Mouse (Mus musculus) heart, postnatal 4 days (tissue): ENCODE measurements around the gene Plk2. TPM values are rescaled to one million over a fixed set of nuclear protein-coding genes. Genes with fewer than 3 reads are reported as not detected.

ENCODE experiments used
- DNase-seq: peaks from one replicate; pipeline ENCODE4 v3.0.0; 2021
- total RNA-seq, 2 experiments: library from RNA; stranded (reverse); gene quantifications; 2 replicates each; pipeline ENCODE4 v1.2.3; 2021

Plk2 gene
- total RNA-seq, 2 experiments from 2014 or later, result 101 to 112 TPM

GRCm38 (mm10) chr13:110412572-110413209, 17.8 kb downstream of the Plk2 start:
- DNase-seq, result peak; percentile 76

GRCm38 (mm10) chr13:110418656-110419055, 23.8 kb downstream of the Plk2 start:
- no peak for DNase-seq

- no peak for DNase-seq
These were observed 24.8 kb downstream of the Plk2 start for GRCm38 (mm10) chr13:110419640-110420039.

DNA sequence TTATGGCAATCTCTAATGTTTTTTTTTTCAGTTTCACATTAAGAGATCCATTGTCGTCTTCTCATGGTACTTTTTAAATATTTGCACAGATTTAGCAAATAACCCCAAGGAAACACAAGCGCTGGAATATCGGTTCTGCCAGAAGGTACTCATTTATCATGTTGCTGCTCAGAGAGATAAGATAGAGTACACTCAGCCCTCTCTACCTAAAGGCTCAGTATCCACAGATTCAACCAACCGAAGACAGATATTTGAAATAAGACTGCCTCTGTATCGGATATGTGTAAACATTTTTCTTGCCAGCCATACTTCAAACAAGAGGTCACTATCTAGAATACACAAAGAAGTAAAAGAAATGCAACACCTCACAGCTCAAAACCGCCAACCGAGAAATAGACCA, 27.6 kb downstream of the Plk2 start:
- no peak for DNase-seq

DNA sequence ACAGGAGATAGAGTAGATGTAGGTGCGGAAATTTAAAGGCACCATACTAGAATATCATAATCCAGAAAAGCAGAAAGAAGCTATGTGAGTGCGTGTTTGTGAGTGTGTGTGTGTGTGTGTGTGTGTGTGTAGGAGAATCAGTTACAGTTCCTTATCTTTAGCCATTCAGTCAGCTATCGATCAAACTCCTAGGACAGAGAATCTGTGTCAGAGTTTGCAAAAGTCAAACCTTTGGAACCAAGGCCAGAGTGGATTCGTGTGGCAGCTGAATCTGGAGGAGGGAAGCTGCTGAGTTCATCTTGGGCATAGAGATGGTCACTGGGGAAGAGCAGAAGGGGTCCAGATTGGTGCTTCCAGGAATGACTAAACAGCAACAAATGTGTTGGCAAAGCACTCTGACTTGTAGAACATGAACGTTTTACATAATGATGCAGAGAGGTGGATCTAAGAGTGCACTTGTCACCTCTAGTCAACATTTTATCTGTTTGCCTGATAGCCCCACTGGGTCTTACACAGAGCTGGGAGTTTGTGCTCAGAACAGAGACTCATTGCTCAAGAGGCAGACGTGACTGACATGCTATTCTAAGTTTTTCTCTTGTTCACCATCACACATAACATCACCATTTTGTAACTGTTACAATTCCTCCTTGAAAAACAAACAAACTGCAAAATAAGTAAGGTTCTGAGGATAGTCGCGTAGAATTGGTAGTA, 30.8 kb downstream of the Plk2 start:
- DNase-seq, result no peak

GRCm38 (mm10) chr13:110431388-110431787, 36.5 kb downstream of the Plk2 start:
- DNase-seq, result no peak

DNA sequence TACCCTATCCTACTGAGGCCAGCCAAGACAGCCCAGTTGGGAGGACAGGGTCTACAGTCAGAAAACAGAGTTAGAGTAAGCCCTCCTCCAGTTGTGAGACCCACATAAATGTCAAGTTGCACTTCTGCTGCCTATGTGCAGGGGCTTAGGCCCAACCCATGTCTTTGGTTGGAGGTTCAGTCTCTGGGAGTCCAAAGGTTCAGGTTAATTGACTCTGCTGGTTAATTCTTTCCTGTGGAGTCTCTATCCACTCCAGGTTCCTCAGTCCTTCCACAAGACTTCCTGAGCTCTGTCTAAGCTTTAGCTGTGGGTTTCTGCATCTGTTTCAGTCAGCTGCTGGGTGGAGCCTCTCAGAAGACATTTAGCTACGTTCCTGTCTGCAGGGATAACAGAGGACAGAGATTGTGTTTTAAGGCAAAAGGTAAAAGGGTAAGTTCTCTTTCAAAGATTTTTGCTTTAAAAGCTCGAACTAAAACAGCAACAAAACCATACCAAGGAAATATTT, 37.3 kb downstream of the Plk2 start:
- no peak for DNase-seq

DNA sequence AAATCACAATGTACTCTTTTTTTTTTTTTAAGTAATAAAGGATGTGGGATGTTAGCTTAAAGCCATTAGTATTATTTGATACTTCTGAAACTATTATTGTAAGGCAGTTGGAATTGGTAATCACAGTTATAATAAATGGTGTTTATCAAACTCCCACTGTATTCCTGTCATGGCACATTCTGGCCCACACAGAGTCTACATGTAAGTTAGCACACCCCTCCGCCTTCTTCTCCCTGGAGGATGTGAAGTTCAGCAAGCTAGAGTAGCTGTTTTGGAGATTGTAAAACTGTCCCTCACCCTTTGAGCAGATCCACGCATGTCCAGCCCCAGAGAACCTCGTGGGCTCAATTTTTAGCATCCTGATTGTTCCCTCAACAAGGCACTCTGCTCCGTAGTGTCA, 37.8 kb downstream of the Plk2 start:
- DNase-seq, result no peak

DNA sequence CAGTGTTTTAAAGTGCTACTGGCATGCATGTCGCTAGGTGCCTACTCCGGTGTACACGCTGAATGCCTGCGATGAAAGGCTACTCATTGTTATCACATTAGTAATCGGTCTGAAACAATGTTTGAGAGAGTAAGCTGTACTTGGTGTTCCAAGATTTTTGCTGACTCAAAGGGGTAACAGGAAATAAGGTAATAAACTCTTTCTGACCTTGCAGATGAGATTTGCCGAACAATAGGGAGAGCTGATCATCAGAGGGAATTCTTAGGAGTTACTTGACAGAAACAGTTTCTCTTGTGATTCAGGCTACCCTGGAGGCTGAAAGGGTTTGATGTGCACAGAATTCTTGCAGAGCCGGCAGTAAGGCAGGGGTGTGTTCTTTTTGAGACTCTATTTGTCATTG, 41.8 kb downstream of the Plk2 start:
- DNase-seq, result no peak

GRCm38 (mm10) chr13:110438624-110439023, 43.8 kb downstream of the Plk2 start:
- no peak for DNase-seq

DNA sequence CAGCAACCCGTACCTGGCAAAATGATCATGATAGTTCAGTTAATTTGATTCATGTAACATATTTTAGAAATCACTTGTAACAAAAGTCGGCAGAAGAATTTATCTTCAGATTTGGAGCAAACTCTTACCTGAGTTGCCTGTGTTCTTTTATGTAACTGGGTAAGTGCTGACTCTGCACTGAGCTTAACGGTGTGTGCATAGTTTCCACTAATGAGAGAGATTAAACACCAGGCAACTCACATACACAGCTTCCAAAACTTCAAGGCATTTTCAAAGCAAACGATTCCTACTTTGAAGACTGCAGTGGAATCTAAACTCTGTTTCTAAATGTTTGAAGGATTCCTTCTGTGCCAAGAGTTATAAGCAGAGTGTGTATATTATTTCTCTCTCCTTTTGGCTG, 49.5 kb downstream of the Plk2 start:
- DNase-seq, result no peak

DNA sequence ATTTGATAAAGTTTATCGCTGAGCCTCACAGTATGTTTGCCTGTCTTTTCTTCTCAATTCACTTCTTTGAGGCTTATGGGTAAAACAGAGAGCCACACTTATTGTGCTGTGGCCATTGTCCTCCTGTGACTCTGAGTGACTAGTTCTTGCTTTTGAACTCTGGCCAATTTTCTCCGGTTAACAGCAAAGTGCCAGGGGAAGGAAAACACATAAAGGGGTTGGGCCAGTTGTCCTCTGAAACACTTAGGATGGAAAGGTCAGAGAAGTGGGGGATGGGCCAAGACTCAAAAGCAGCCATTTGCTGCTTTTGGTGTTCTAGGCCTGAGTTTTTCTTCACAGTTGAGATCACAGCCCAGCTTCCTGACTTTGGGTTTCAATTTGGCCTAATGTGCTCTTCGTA, 50.0 kb downstream of the Plk2 start:
- DNase-seq, result peak; percentile 34

GRCm38 (mm10) chr13:110446434-110446833, 51.6 kb downstream of the Plk2 start:
- DNase-seq, result no peak

- no peak for DNase-seq
These were observed 55.2 kb downstream of the Plk2 start for GRCm38 (mm10) chr13:110450056-110450455.

Other genes with a start within 250 kb of the Plk2 start
- under 1 TPM; 0.57 to 0.68 TPM for gene Rab3c, start 114.0 kb upstream of the Plk2 start, total RNA-seq
- gene Gapt, start 37.8 kb upstream of the Plk2 start, total RNA-seq, result under 1 TPM in 1 of 2 experiments, not detected in 1; 0.11 TPM